Mouse (Mus musculus) heart, embryonic 10.5 days (tissue): ENCODE results near the gene Phldb1. TPM values are rescaled to one million over a fixed set of nuclear protein-coding genes. Genes with fewer than 3 reads are reported as not detected.
"Not testable (repeated sequence)": the region's sequence is repeated elsewhere in the genome, so short reads cannot be mapped to it uniquely, and the experiment has no call there.

ENCODE experiments used
- DNase-seq: peaks from one replicate; pipeline ENCODE4 v3.0.0-alpha.2; 2017; ENCODE audit warnings: low spot score
- H3K27ac ChIP-seq: fragments of 300-500 bp; sonication (generic); 2 replicates; pipeline ENCODE4 v1.5.1; 2016; ENCODE audit warnings: mild to moderate bottlenecking
- H3K27me3 ChIP-seq: fragments of 300-500 bp; sonication (generic); 2 replicates; pipeline ENCODE4 v1.6.1; 2016; ENCODE audit warnings: mild to moderate bottlenecking; ENCODE audit not compliant: poor library complexity, insufficient read depth, severe bottlenecking
- H3K36me3 ChIP-seq: fragments of 300-500 bp; sonication (generic); 2 replicates; pipeline ENCODE4 v1.6.1; 2016; ENCODE audit warnings: mild to moderate bottlenecking, moderate library complexity
- H3K4me1 ChIP-seq: fragments of 300-500 bp; sonication (generic); 2 replicates; pipeline ENCODE4 v1.6.1; 2016; ENCODE audit warnings: mild to moderate bottlenecking
- H3K4me3 ChIP-seq: fragments of 300-500 bp; sonication (generic); 2 replicates; pipeline ENCODE4 v1.5.1; 2016; ENCODE audit warnings: mild to moderate bottlenecking, moderate library complexity
- H3K9me3 ChIP-seq: fragments of 300-500 bp; sonication (generic); 2 replicates; pipeline ENCODE4 v1.6.1; 2016; ENCODE audit warnings: mild to moderate bottlenecking, moderate library complexity
- WGBS: fragments of 180-500 bp; shearing (Covaris S2); methylation state at CpG from one replicate; pipeline ENCODE4 v1.1.7; 2016; 5-methylcytosine and 5-hydroxymethylcytosine counted together
- polyA plus RNA-seq: library from polyadenylated mRNA; unstranded; fragments of >200 nt; fragmentation: Nextera tagmentation; extraction: Ambion mirVana; gene quantifications from 2 replicates; pipeline ENCODE4 v1.2.1, GENCODE M21; 2016

Phldb1 gene
- polyA plus RNA-seq, 1 experiment from 2014 or later, result 29.1 TPM

- WGBS, result 9% methylated on average over 8 of the region's 8 CpGs
- peaks cover 15% of the 10 kb centered on the region; the same call in 1 of the 2 replicates for H3K27me3 ChIP-seq
- peaks cover 8% of the 10 kb centered on the region; the same call in 1 of the 2 replicates for H3K4me1 ChIP-seq
- no peaks in the 10 kb centered on the region for H3K9me3 ChIP-seq
- H3K4me3 ChIP-seq, result no peak overlapping the region
- no peaks in the 10 kb centered on the region for H3K36me3 ChIP-seq
- H3K27ac ChIP-seq, result no peak overlapping the region
- DNase-seq, result peak; percentile 82
Measured at GRCm38 (mm10) chr9:44652027-44652426, 83.0 kb downstream of the Phldb1 start.

GRCm38 (mm10) chr9:44648881-44649281 lies 86.1 kb downstream of the Phldb1 start:
- H3K27me3 ChIP-seq, result peaks cover 15% of the 10 kb centered on the region; the same call in 1 of the 2 replicates
- H3K9me3 ChIP-seq, result no peaks in the 10 kb centered on the region
- 77% methylated on average over 7 of the region's 7 CpGs for WGBS
- H3K36me3 ChIP-seq, result no peaks in the 10 kb centered on the region
- H3K4me3 ChIP-seq, result no peak overlapping the region
- peak; percentile 41 for DNase-seq
- no peak overlapping the region; the same call in 1 of the 2 replicates for H3K27ac ChIP-seq
- H3K4me1 ChIP-seq, result peaks cover 7% of the 10 kb centered on the region

- Histone ChIP-seq H3K27ac (no peak overlapping the region), H3K4me1 (peaks cover 7% of the 10 kb centered on the region), H3K4me3 (no peak overlapping the region), H3K27me3 (peaks cover 15% of the 10 kb centered on the region; the same call in 1 of the 2 replicates), H3K9me3 (no peaks in the 10 kb centered on the region), H3K36me3 (no peaks in the 10 kb centered on the region)
- peak; percentile 38 for DNase-seq
- 81% methylated on average over 4 of the region's 4 CpGs for WGBS
Measured at GRCm38 (mm10) chr9:44647656-44648055, 87.3 kb downstream of the Phldb1 start.

DNA sequence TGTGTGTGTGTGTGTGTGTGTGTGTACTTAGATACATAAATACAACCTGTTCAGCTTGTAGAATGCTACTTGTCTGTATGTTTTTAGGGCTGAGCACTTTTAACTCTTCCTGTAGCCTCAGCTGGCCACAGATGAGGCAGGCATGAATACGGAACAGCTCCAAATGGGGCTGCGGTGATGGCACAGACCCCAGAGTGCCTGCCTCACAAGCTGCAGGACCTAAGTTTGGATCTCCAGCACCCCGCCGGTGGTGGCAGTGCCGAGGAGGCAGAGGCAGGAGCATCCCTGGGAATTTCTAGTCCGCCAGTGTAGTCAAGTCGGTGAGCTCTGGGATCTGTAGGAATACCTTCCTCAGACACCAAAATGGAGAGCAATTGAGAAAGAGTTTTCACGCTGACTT lies 88.0 kb downstream of the Phldb1 start:
- Histone ChIP-seq H3K9me3 (no peaks in the 10 kb centered on the region), H3K4me3 (no peak overlapping the region), H3K27me3 (peaks cover 15% of the 10 kb centered on the region; the same call in 1 of the 2 replicates), H3K27ac (no peak overlapping the region), H3K36me3 (no peaks in the 10 kb centered on the region), H3K4me1 (peaks cover 7% of the 10 kb centered on the region)
- DNase-seq, result peak; percentile 65
- 90% methylated on average over 8 of the region's 8 CpGs for WGBS

GRCm38 (mm10) chr9:44646366-44646765 lies 88.6 kb downstream of the Phldb1 start:
- no peaks in the 10 kb centered on the region for H3K9me3 ChIP-seq
- 77% methylated on average over 6 of the region's 6 CpGs for WGBS
- H3K27ac ChIP-seq, result no peak overlapping the region
- peaks cover 7% of the 10 kb centered on the region for H3K4me1 ChIP-seq
- peaks cover 15% of the 10 kb centered on the region; the same call in 1 of the 2 replicates for H3K27me3 ChIP-seq
- H3K4me3 ChIP-seq, result no peak overlapping the region
- DNase-seq, result peak; percentile 68
- no peaks in the 10 kb centered on the region for H3K36me3 ChIP-seq

- H3K27ac ChIP-seq, result no peak overlapping the region
- DNase-seq, result no peak
- WGBS, result 47% methylated on average over 15 of the region's 15 CpGs
Measured at GRCm38 (mm10) chr9:44645924-44646323, 89.1 kb downstream of the Phldb1 start.

DNA sequence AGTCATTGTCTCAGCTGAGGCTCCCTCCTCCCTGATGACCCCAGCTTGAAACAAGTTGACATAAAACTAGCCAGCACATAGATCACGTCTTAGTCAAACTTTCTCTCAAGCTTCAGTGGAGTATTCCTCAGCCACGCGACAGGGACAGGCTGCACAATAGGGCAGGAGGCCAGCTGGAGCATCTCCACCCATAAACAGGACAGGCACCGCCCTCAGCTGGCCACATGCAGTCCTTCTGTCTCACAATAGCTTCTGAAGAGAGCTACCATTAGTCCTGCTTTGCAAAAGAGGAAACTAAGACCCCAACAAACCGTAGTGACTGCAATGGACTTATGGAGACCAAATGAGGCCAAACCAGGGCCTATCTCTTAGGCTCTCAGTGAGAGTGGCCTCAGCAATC lies 89.5 kb downstream of the Phldb1 start:
- Histone ChIP-seq H3K4me3 (no peak overlapping the region), H3K27me3 (peaks cover 15% of the 10 kb centered on the region; the same call in 1 of the 2 replicates), H3K4me1 (peaks cover 7% of the 10 kb centered on the region), H3K27ac (no peak overlapping the region), H3K9me3 (no peaks in the 10 kb centered on the region), H3K36me3 (no peaks in the 10 kb centered on the region)
- peak; percentile 65 for DNase-seq
- WGBS, result 76% methylated on average over 5 of the region's 5 CpGs

More at GRCm38 (mm10) chr9:44645924-44646323, 89.1 kb downstream of the Phldb1 start:
- Histone ChIP-seq H3K9me3 (no peaks in the 10 kb centered on the region), H3K36me3 (no peaks in the 10 kb centered on the region), H3K4me3 (no peak overlapping the region), H3K4me1 (peaks cover 7% of the 10 kb centered on the region), H3K27me3 (peaks cover 15% of the 10 kb centered on the region; the same call in 1 of the 2 replicates)

DNA sequence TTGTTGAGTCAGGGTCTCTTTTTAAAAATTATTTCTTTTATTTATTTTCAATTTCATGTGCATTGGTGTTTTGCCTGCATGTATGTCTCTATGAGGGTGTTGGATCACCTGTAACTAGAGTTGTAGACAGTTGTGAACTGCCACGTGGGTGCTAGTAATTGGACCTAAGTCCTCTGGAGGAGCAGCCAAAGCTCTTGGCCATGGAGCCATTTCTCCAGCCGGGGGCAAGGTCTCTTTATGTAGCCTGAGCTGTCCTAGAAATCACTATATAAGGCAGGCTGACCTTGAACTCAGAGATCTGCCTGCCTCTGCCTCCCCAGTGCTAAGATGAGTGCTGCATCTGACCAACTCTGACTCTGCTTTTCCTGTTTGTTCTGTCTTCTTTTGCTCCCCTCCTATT lies 90.8 kb downstream of the Phldb1 start:
- Histone ChIP-seq H3K4me3 (no peak overlapping the region), H3K4me1 (peaks cover 6% of the 10 kb centered on the region), H3K36me3 (peaks cover 9% of the 10 kb centered on the region; the same call in 1 of the 2 replicates), H3K9me3 (no peaks in the 10 kb centered on the region), H3K27me3 (peaks cover 4% of the 10 kb centered on the region; the same call in 1 of the 2 replicates), H3K27ac (no peak overlapping the region)
- 83% methylated on average over 2 of the region's 2 CpGs for WGBS
- peak; percentile 11 for DNase-seq

DNA sequence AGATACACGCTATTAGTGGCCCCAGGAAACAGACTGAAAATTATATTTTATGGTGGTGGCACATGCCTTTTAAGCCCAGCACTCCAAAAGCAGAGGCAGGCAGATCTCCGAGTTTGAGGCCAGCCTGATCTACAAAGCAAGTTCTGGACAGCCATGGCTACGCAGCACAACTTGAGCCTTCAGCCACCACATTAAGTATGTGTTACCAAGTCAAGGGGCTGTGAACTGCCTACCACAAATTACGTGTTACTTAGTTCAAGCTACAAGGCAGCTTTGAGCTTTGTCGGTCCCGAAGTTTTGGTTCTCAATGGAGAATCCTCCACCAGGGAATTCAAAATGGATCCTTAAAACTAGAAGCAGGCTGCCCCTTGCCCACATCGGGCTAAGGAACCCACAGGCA lies 91.9 kb downstream of the Phldb1 start:
- Histone ChIP-seq H3K4me1 (peaks cover 6% of the 10 kb centered on the region), H3K9me3 (no peaks in the 10 kb centered on the region), H3K27ac (no peak overlapping the region), H3K27me3 (no peaks in the 10 kb centered on the region), H3K4me3 (no peak overlapping the region), H3K36me3 (peaks cover 17% of the 10 kb centered on the region)
- DNase-seq, result peak; percentile 63
- WGBS, result 90% methylated on average over 7 of the region's 7 CpGs

- Histone ChIP-seq H3K9me3 (no peaks in the 10 kb centered on the region), H3K36me3 (peaks cover 30% of the 10 kb centered on the region), H3K27ac (no peak overlapping the region), H3K27me3 (no peaks in the 10 kb centered on the region), H3K4me3 (no peak overlapping the region), H3K4me1 (peaks cover 6% of the 10 kb centered on the region)
- no peak for DNase-seq
- 93% methylated on average over 2 of the region's 2 CpGs for WGBS
Measured at GRCm38 (mm10) chr9:44641616-44642015, 93.4 kb downstream of the Phldb1 start.

DNA sequence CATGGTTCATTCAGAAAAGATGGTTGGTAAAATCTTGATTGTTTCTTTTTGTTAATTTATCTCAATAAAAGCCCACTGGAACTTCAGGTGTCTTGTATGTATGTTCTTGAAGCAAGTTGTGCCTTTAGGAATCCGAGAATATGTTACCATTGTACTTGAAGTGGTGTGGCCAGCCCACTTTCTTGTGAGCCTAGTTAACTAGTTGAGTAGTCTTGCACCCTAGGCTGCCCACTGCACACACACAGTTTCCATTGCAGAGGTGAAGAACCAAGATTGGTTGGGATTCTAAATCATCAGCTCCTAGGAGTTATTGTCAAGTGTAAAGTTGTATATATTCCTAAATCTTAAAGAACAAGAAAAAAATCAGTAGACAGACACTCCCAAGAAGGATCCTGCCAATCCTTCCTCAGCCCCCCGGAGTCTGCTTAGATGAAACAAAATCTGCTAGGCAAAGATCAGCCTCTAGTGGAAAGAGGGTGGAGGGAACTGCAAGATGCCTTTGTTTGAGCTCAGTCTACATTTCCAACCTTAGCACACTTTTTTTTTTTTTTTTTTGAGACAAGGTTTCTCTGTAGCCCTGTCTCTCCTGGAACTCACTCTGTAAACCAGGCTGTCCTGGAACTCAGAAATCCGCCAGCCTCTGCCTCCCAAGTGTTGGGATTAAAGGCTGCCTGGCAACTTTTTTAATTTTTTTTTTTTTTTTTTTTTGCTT lies 94.2 kb downstream of the Phldb1 start:
- peaks cover 38% of the 10 kb centered on the region for H3K36me3 ChIP-seq
- 83% methylated on average over 3 of the region's 3 CpGs for WGBS
- H3K27me3 ChIP-seq, result no peaks in the 10 kb centered on the region
- no peak for DNase-seq
- no peaks in the 10 kb centered on the region; the same call in 1 of the 2 replicates for H3K4me1 ChIP-seq
- no peaks in the 10 kb centered on the region for H3K9me3 ChIP-seq
- no peak overlapping the region for H3K27ac ChIP-seq
- no peak overlapping the region for H3K4me3 ChIP-seq

DNA sequence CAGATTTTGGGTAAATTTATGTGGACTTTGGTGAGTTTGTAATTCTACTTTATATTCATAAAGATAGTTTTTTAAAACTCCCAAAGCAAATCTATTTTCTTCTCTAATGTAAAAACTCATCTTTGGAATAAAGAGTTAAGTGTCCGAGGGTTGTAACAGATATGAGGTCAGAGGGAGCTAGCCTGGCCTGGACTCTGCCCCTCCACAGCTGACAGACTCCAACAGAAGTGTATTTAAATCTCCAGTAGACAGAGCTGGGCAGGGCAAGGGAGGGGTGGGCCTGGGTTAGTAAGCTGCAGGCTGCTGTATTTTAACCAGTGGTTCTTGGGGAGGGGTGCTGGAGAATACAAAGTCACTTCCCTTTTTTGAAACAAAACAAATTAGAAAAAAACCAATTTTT lies 95.0 kb downstream of the Phldb1 start:
- not testable (repeated sequence) for H3K9me3 ChIP-seq, H3K27me3 ChIP-seq, H3K4me3 ChIP-seq, H3K27ac ChIP-seq, DNase-seq, H3K4me1 ChIP-seq
- 77% methylated on average over 1 of the region's 1 CpGs for WGBS
- H3K36me3 ChIP-seq, result peaks cover 46% of the 10 kb centered on the region

DNA sequence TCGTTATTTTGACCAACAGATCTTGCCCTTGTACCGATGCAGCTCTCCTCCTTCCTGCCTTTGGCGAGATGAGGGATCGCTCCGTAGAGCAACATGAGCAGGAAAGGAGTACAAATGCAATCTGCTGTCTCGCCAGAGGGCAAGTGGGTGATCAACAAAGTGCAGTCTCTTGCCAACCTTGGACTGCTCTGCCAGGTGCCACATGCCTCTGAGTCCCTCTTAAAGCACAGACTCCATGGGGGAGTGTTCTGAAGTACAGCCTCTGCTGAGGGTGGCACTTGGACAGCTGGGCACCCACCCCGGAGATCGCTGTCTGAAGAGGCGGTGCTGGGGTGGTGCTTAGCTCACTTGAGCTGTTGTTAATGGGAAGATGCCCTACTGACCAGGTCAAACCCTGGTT lies 96.3 kb downstream of the Phldb1 start:
- H3K4me3 ChIP-seq, H3K27me3 ChIP-seq, DNase-seq, H3K27ac ChIP-seq, H3K4me1 ChIP-seq, H3K9me3 ChIP-seq: not testable (repeated sequence)
- H3K36me3 ChIP-seq, result peaks cover 59% of the 10 kb centered on the region
- 92% methylated on average over 9 of the region's 9 CpGs for WGBS
